Mouse (Mus musculus): ENCODE results near the gene Tmem54.

- TF ChIP-seq CTCF (IDR thresholded peaks at IDR 0.05; ENCODE audit: borderline replicate concordance, insufficient read depth, low read depth, low read length) (no peak), POLR2A (IDR thresholded peaks at IDR 0.05; ENCODE audit: borderline replicate concordance, insufficient read depth, low read length) (no peak)
Observed at GRCm38 (mm10) chr4:129124652-129125146, 19.4 kb downstream of the Tmem54 start.

All from cerebellum, adult 2 months (tissue).